Mouse (Mus musculus) c-Kit-positive CD71-positive TER-119-positive erythroid progenitor cells, embryonic 14.5 days (primary cell): ENCODE measurements around the gene Gm10337.

Experiments used
- DNase-seq: peaks from one replicate; pipeline ENCODE4 v3.0.0-alpha.2; 2013; ENCODE audit warnings: low spot score

Gene Gm10337

GRCm38 (mm10) chr15:102517976-102518858 lies 14.7 kb downstream of the Gm10337 start, which contains the start of gene Tarbp2:
Gene Tarbp2, plus strand, starts transcription at chr15:102518192.
- DNase-seq: peak; percentile 99

DNA sequence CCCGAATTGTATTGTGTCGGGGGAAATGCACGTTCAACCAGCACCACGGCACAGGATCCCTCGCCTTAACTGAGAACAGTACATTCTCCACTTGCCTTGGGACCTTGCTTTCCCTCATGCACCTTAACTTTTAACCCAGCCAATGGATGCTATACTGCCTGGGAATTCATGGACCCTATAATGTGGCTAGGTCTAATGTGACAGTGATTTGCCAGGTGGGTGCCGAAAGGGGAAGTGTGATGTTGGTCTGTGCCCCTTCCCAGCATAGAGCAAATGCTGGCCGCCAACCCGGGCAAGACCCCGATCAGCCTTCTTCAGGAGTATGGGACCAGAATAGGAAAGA lies 15.3 kb downstream of the Gm10337 start:
- no peak for DNase-seq

DNA sequence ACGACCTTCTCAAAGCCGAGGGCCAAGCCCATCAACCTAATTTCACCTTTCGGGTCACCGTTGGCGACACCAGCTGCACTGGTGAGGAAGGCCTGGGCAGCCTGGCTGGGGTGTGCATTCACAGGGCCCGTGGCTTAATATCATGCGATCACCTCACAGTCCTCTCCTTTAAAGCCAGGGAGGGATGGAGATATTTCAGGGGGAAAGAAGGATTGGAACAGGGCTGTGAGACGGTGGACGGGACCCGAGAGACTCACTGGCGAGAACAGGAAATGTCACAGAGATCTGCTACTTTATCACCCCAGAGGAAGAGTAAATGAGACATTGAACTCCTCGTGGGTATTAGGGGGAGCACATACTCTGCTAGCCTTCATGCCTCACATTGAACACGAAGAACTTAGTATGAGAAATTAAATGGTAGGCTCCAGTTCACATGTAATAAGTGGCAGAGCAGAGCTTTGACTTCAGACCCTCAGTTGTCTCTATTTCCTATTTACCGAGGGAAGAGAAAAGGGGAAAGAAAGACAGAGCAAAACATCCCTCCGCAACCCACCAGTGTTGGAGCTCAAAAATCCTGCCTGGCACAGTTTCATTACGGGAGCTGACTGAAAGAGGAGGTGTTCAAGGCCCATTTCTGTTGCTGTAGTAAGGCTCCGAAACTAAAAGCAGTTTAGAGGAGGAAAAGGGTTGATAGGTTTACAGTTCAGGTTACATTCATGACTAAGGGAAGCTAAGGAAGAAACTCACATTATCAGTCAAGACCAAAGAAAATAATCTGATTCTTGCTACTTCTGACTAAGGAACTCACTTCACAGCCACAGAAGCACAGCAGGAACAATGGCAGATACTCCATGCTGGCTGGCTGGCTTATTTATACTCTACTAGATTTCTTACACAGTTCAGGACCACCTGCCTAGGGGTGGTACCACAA lies 16.0 kb downstream of the Gm10337 start:
- DNase-seq: no peak

DNA sequence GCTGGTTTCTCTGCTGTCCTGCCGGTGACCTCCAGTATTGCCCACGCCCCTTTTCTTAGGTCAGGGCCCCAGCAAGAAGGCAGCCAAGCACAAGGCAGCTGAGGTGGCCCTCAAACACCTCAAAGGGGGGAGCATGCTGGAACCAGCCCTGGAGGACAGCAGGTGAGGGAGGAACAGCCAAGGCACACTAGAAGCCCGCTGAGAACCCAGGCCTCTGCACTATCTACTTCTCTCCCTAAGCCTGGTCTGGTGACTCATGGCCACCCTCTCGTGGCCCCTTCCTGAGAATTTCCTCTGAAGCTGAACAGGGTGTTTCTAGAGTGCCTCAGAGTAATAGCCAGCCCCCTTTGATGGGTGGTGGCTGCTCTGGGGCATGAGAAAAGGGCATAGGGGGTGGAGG lies 16.9 kb downstream of the Gm10337 start:
- peak; percentile 70 for DNase-seq

- no peak for DNase-seq
Observed at GRCm38 (mm10) chr15:102521480-102521879, 18.0 kb downstream of the Gm10337 start.

DNA sequence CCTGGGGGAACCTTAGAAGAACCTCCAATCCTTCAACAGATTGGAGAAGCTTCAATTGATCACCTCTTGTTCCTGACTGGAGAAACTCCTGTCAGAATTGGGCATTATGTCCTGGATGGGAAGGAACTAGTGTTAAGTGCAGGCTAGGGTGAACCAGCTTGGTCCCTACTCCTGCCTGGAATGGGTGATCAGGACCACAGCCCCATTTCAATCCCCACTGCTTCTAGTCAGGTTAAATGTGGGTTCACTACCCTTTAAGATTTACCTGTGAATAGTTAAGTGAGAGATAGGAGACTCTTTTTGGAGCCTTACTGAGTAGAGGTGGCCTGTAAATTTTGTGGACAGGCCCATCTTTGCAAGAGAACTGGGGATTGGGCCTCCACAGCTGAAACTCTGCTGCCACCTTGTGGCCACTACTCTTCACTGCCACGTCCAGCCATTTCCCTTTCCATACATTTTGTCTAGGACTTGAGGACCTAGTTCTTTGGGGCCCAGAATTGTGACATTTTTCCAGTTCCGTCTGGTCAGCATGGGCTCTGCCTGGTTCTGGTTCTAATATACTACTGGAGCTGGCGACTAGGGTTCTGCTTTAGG lies 21.5 kb downstream of the Gm10337 start, which contains the start of gene Npff:
Npff (minus strand) TSS at position 51 of the 594 bp plus-strand sequence.
- peak; percentile 78 for DNase-seq

DNA sequence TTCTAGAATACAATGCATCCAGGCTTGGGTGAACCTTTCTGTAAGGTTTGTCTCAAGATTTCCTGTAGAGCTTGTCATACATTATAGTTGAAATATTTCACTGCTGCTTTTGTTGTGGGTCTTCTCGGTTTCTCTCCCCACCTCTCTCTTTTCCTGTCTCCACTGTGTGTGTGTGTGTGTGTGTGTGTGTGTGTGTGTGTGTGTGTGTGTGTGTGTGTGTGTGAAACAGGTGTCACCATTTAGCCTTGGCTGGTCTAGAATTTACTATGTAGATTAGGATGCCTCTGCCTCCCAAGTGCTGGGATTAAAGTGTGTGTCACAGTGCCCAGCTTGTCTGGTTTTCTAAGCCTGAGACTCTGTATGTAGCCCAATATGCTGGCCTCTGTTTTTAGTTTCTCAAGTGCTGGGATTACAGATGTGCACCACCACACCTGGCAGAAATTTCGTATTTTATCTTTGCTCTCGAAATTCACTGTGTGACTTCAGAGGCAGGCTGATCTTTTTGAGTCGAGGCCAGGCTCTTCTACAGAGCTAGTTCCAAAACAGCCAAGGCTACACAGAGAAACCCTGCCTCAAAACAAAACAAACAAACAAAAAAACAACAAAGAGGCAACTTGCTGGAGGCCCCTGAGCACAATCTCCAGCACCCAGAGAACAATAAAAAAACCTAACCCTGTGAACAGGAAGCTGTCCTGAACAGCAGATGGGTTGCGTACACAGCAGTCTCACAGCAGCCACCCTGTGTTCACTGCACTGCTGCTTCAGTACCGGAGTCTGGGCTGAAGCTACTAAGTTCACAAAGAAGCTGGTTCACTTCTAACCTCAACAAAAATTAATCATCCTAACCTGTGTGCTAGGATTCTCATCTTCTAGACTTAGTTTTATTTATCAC lies 22.8 kb downstream of the Gm10337 start:
- no peak for DNase-seq

GRCm38 (mm10) chr15:102527936-102528335 lies 24.4 kb downstream of the Gm10337 start:
- no peak for DNase-seq

- DNase-seq: no peak
Observed at GRCm38 (mm10) chr15:102528396-102528795, 24.9 kb downstream of the Gm10337 start.

- no peak for DNase-seq
Observed at GRCm38 (mm10) chr15:102530566-102530965, 27.0 kb downstream of the Gm10337 start.

DNA sequence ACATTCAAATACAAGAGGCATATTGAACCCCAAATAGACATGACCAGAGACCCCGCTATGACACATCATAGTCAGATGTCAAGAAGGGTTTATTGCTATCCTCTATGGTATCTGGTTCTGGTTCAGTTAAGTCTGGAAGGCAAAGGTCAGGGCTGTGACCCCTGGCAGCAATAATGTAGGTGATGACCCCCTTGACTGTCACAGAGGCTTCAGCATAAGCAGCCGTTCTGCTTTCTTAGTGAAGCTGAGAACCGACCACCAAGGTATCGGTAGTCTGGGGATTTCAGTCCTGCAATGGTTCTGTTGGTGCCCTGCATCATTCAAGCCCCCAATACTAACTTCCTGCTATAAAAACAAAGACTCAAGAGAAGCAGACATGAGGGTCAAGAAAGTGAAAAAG lies 28.1 kb downstream of the Gm10337 start:
- no peak for DNase-seq

GRCm38 (mm10) chr15:102532106-102532900 lies 28.8 kb downstream of the Gm10337 start:
- no peak for DNase-seq

GRCm38 (mm10) chr15:102533926-102534325 lies 30.4 kb downstream of the Gm10337 start:
- no peak for DNase-seq

- no peak for DNase-seq
Observed at GRCm38 (mm10) chr15:102544801-102545200, 41.3 kb downstream of the Gm10337 start.

DNA sequence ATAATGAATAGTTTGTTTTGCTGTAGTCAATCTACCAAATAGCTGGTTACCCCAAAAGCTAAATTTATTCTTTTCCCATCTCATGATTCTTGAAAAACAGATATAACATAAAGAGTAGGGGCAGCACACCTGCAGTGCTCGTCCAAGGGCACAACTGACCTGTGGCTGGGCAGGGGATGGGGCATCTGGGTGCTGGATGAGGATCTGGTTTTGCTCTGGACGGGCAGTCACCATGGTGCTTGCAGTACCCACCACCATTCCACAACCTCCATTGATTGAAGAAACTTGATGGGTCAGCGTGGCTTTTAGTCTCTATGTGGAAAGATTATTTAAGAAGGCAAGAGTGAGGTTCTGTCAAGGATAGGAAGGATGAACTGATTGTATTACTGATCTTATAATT lies 42.7 kb downstream of the Gm10337 start:
- no peak for DNase-seq

DNA sequence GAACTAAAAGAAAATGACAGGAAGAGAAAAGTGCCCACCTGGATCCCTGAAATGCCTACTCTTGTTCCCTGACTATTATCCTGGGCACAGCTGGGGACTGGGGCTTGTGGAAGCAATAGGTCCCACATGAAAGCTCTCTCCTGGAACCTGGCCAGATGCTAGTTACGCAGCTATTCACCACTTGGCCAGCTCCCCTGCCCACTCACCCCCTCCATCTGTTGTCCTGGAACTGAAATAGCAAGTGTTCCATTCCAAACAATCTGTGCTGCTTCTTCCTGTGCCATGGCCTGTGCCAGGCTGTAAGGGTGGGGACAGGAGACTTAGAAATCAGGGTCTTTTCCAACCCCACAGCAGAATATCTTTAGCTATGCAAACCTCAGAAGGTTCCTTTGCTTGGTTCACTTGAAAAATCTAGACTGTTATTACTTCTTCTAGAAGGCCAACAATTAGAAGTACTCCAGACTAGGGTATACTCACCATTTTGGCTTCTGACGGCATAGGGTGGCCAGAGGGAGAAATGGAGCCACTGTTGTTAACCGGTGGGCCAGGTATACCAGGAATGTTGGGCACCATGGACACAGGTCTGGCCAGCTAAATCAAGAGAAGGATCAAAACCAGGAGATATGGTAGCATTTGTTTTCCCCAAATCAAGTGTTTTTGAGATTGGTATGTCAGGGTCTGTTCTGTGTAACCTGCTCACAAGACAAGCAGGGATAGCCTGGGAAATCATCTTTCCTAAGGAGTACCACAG lies 43.3 kb downstream of the Gm10337 start:
- DNase-seq: no peak

DNA sequence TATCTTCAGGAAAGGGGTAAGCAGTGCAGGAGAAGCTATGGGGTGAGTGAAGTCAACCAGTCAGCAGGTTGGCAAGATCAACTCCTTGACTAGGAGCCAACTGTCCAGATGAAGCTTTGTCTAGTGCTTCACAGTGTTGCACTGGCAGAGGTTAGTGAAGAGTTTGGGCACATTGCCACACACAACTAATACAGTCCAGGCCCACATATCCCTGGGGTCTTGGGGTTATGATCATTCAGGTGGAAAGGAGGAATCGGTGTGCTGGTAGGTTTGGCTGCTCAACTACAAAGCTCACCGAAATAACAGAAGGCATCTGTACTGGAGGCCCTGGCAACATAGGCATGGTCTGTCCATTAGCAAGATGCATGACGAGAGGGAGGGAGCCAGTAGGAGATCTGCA lies 44.0 kb downstream of the Gm10337 start:
- no peak for DNase-seq

GRCm38 (mm10) chr15:102552599-102552998 lies 49.1 kb downstream of the Gm10337 start:
- no peak for DNase-seq
